Mouse (Mus musculus): ENCODE results near the gene Ryk. TPM values are rescaled to one million over a fixed set of nuclear protein-coding genes. Genes with fewer than 3 reads are reported as not detected.

Gene Ryk
- total and polyA plus RNA-seq, 3 experiments = 30.7 to 71.2 (median 53.8) TPM

DNA sequence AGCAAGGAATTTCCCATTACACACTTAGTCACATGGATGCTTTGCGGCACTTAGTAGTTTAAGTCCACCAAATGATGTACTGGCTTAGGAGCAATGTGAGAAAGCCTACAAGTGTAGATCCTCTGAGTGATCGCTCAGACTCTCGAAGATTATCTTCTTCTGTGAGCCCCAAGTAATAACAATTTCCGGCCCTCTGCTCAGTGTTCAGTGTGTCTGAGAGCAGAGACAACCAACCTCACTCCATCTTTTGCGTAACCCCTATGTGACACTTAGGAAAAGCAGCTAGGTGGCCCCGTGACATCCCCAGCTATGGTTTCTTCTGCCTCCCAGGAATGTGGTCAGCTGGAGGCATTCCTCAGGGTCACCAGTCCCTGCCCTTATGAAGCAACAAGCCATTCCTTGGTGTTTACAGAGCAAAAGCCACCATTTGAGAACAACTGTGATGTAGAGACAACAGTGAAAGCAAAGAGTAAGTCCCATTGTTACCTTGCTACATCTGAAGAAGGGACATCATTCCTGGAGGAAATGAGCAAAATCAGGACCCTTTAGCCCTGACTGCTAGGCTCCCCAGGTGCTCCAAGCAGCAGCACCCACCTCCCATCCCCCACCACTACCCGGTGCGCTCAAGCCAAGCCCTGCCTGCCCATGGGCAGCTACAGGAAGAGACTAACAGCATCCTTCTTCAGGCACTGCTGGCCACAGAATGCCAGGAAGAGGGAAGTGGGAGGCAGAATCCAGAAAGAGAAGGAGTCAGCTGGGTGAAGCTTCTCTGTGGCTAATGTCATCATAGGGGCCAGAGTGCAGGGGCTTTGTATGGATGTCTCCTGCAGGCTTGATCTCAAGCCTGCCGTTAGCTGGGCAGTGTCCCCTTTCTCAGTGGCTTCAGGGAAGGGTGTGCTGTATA, 116.6 kb downstream of the Ryk start:
- no peak for DNase-seq

DNA sequence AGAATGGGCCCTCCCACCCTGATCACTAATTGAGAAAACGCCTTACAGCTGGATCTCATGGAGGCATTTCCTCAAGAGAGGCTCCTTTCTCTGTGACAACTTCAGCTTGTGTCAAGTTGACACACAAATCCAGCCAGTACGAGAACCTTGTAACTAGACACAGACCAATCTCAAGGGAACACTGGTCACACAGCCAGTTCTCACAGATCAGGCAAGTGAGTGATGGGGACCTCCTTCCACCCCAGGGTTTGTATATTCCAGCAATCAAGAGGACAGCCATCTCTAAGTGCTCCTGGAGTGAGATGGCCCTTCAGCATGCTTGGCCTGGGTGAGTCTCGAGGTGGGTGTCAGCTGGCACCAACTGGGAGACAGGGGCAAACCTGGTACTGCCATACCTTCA, 121.1 kb downstream of the Ryk start:
- no peak for DNase-seq

Other genes starting within 250 kb of the Ryk start
- gene Anapc13, start 208.6 kb upstream of the Ryk start, total RNA-seq (2021) = 100 to 1,000 TPM; 386 to 423 TPM
- gene Anapc13, start 208.6 kb upstream of the Ryk start, polyA plus RNA-seq (2012; rRNA removed) = 31.7 and 41.1 TPM in 2 replicates
- 10 to 100 TPM; 26.8 to 41.6 TPM for gene Cep63, start 208.4 kb upstream of the Ryk start, total RNA-seq (2021)
- 2.6 TPM in 2 replicates for gene Cep63, start 208.4 kb upstream of the Ryk start, polyA plus RNA-seq (2012; rRNA removed)
- gene Amotl2, start 118.2 kb upstream of the Ryk start, total RNA-seq (2021) = 100 to 1,000 TPM; 154 to 186 TPM
- 116 and 153 TPM in 2 replicates for gene Amotl2, start 118.2 kb upstream of the Ryk start, polyA plus RNA-seq (2012; rRNA removed)
- 1 to 10 TPM; 2.2 to 3.9 TPM for gene Slco2a1, start 153.8 kb downstream of the Ryk start, total RNA-seq (2021)
- gene Slco2a1, start 153.8 kb downstream of the Ryk start, polyA plus RNA-seq (2012; rRNA removed) = 6.9 and 7.1 TPM in 2 replicates